Mouse (Mus musculus): Measurements from ENCODE around the gene Adipoq.

DNA sequence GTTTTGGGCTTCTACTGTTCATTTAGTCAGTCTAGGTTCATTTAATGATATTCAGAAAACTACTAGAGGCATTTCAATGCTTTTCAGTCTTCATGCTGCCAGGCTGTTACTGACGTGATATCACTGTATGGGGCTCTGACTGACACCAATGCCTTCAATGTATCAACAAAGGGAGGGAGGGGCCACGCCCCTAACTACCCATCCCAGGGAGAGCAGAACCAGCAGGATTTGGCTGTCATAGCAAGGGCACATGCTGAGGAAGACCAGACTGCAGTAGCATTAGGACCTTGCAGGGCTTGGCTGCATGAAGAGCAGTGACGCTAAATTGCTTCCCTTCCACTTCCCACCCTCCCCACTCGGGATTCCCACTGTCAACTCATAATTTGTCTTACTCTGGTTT is 29.2 kb upstream of the Adipoq start:
- no peak for TF ChIP-seq CTCF (conservative IDR thresholded peaks at IDR 0.05; ENCODE audit: insufficient read depth, insufficient read length, low read depth, low read length)
- no peak for TF ChIP-seq POLR2A (IDR thresholded peaks at IDR 0.05; ENCODE audit: low read depth, low read length)

Measured in kidney, adult 2 months (tissue).